Mouse (Mus musculus): ENCODE measurements at regions not wholly inside any gene's neighbourhood (a gene's known extent, or its start where the extent isn't known, plus 50 kb on each side); places are given as distances from the start of the nearest gene placed in this dataset.

GRCm38 (mm10) chr1:120667776-120668175, 65.6 kb downstream of the En1 start:
- no peak for TF ChIP-seq CTCF (IDR thresholded peaks at IDR 0.05; ENCODE audit: control insufficient read depth, insufficient read depth, low read length)
- no peak for TF ChIP-seq POLR2A (IDR thresholded peaks at IDR 0.05; ENCODE audit: borderline replicate concordance, control insufficient read depth, low read depth, low read length)

All from bone marrow, adult 2 months (tissue).